Comparison of ENCODE assay signal across 33 mouse cellular contexts in genomic region chr10:118283016-118283415, GRCm38 (mm10). TPM values are rescaled to one million over a fixed set of nuclear protein-coding genes. Genes with fewer than 3 reads are reported as not detected.
"Had no signal": no experiment of that assay in that cellular context is flagged by ENCODE, and none has a peak within 500 bp of the region (broad histone marks: within the 10 kb centered on the region; RNA-seq: fewer than 3 reads in every experiment).

No protein-coding gene starts in this region.

RNA-seq across cellular contexts. Expression of gene Iltifb, which starts 11.8 kb away (rescaled TPM):
- total RNA-seq: gastrocnemius, adult 2 months; gastrocnemius, postnatal 10 days; gastrocnemius, postnatal 25 days; gastrocnemius, postnatal 4 days; heart, adult 18-20 months; heart, adult 8-10 months; heart, postnatal 10 days; heart, postnatal 25 days; heart, postnatal 4 days; layer of hippocampus, adult 2 months; layer of hippocampus, postnatal 10 days; layer of hippocampus, postnatal 25 days; left cerebral cortex, adult 2 months; left cerebral cortex, postnatal 14 days; left cerebral cortex, postnatal 36 days; liver, adult 2 months had no signal
- polyA plus RNA-seq: frontal cortex, adult 2 months; heart, embryonic 10.5 days; heart, embryonic 12.5 days; heart, embryonic 14.5 days; heart, embryonic 16.5 days; hindbrain, embryonic 10.5 days; hindbrain, embryonic 12.5 days; hindbrain, embryonic 14.5 days; inflammation-experienced regulatory T-cells, adult 6 months; intestine, embryonic 16.5 days; kidney, adult 2 months; kidney, embryonic 16.5 days; limb, embryonic 10.5 days; limb, embryonic 12.5 days; limb, embryonic 15.5 days; liver, adult 2 months; liver, embryonic 12.5 days had no signal

RNA-seq across cellular contexts. Expression of gene Gm32802, which starts 24.5 kb away (rescaled TPM):
- total RNA-seq: liver, adult 2 months had no signal
- polyA plus RNA-seq: heart, embryonic 10.5 days; heart, embryonic 12.5 days; heart, embryonic 14.5 days; heart, embryonic 16.5 days; inflammation-experienced regulatory T-cells, adult 6 months; intestine, embryonic 16.5 days; kidney, adult 2 months; kidney, embryonic 16.5 days; limb, embryonic 15.5 days; liver, adult 2 months; liver, embryonic 12.5 days had no signal

RNA-seq across cellular contexts. Expression of gene Gm32717, which starts 42.4 kb away (rescaled TPM):
- total RNA-seq: liver, adult 2 months had no signal
- polyA plus RNA-seq: heart, embryonic 10.5 days; heart, embryonic 12.5 days; heart, embryonic 14.5 days; heart, embryonic 16.5 days; inflammation-experienced regulatory T-cells, adult 6 months; intestine, embryonic 16.5 days; kidney, adult 2 months; kidney, embryonic 16.5 days; limb, embryonic 15.5 days; liver, adult 2 months; liver, embryonic 12.5 days had no signal

RNA-seq across cellular contexts. Expression of gene Gm9040, which starts 43.8 kb away (rescaled TPM):
- total RNA-seq: gastrocnemius, adult 2 months; gastrocnemius, postnatal 10 days; gastrocnemius, postnatal 25 days; gastrocnemius, postnatal 4 days; heart, adult 18-20 months; heart, adult 8-10 months; heart, postnatal 10 days; heart, postnatal 25 days; heart, postnatal 4 days; layer of hippocampus, adult 2 months; layer of hippocampus, postnatal 10 days; layer of hippocampus, postnatal 25 days; left cerebral cortex, adult 2 months; left cerebral cortex, postnatal 14 days; left cerebral cortex, postnatal 36 days; liver, adult 2 months had no signal
- polyA plus RNA-seq: frontal cortex, adult 2 months; heart, embryonic 10.5 days; heart, embryonic 12.5 days; heart, embryonic 14.5 days; heart, embryonic 16.5 days; hindbrain, embryonic 10.5 days; hindbrain, embryonic 12.5 days; hindbrain, embryonic 16.5 days; inflammation-experienced regulatory T-cells, adult 6 months; intestine, embryonic 16.5 days; kidney, adult 2 months; kidney, embryonic 16.5 days; limb, embryonic 10.5 days; limb, embryonic 12.5 days; limb, embryonic 15.5 days; liver, adult 2 months; liver, embryonic 12.5 days had no signal

RNA-seq across cellular contexts. Expression of gene Gm9044, which starts 49.2 kb away (rescaled TPM):
- total RNA-seq: gastrocnemius, adult 2 months; gastrocnemius, postnatal 10 days; gastrocnemius, postnatal 25 days; gastrocnemius, postnatal 4 days; heart, adult 18-20 months; heart, adult 8-10 months; heart, postnatal 10 days; heart, postnatal 25 days; heart, postnatal 4 days; layer of hippocampus, adult 2 months; layer of hippocampus, postnatal 10 days; layer of hippocampus, postnatal 25 days; left cerebral cortex, adult 2 months; left cerebral cortex, postnatal 14 days; left cerebral cortex, postnatal 36 days; liver, adult 2 months had no signal
- polyA plus RNA-seq: frontal cortex, adult 2 months; heart, embryonic 10.5 days; heart, embryonic 12.5 days; heart, embryonic 14.5 days; heart, embryonic 16.5 days; hindbrain, embryonic 10.5 days; hindbrain, embryonic 12.5 days; hindbrain, embryonic 16.5 days; inflammation-experienced regulatory T-cells, adult 6 months; intestine, embryonic 16.5 days; kidney, adult 2 months; kidney, embryonic 16.5 days; limb, embryonic 10.5 days; limb, embryonic 12.5 days; limb, embryonic 15.5 days; liver, adult 2 months; liver, embryonic 12.5 days had no signal
